Mouse (Mus musculus): Measurements from ENCODE around the gene Grin2d. TPM values are rescaled to one million over a fixed set of nuclear protein-coding genes. Genes with fewer than 3 reads are reported as not detected.

Gene Grin2d
- polyA plus RNA-seq, 1 experiment from 2014 or later = 0.66 TPM

- Histone ChIP-seq H3K4me3 (ENCODE audit: low read depth, low read length) (peak within 1 kb of the TSS; percentile 46), H3K27ac (ENCODE audit: low read depth, low read length) (peak within 1 kb of the TSS; percentile 85), H3K36me3 (ENCODE audit: control insufficient read depth, insufficient read depth) (peaks cover 7% of the 10 kb centered on the region; the same call in 1 of the 2 replicates), H3K4me1 (replicated peaks; ENCODE audit: control insufficient read depth, insufficient read depth, low read length) (peaks cover 8% of the 10 kb centered on the region; the same call in 1 of the 2 replicates), H3K27me3 (replicated peaks; ENCODE audit: control insufficient read depth, insufficient read depth, low read length) (no peaks in the 10 kb centered on the region), H3K9me3 (ENCODE audit: control insufficient read depth) (no peaks in the 10 kb centered on the region), H3K9ac (ENCODE audit: low read depth, low read length) (peak within 1 kb of the TSS; percentile 51; the same call in 1 of the 2 replicates), H3K4me2 (replicated peaks; ENCODE audit: low read depth) (peak within 1 kb of the TSS; percentile 57)
- WGBS = 11% methylated on average over 9 of the region's 9 CpGs
- no peak for ATAC-seq
- no peak for TF ChIP-seq CTCF (IDR thresholded peaks at IDR 0.05; ENCODE audit: low read depth)
Observed at GRCm38 (mm10) chr7:45921242-45921621, 43.1 kb upstream of the Grin2d start, which contains the start of gene Emp3. Gene Emp3, minus strand, starts transcription at chr7:45921404.

- Histone ChIP-seq H3K4me1 (replicated peaks; ENCODE audit: control insufficient read depth, insufficient read depth, low read length) (peaks cover 8% of the 10 kb centered on the region; the same call in 1 of the 2 replicates), H3K4me3 (ENCODE audit: low read depth, low read length) (peak overlapping the region; percentile 46), H3K27me3 (replicated peaks; ENCODE audit: control insufficient read depth, insufficient read depth, low read length) (no peaks in the 10 kb centered on the region), H3K9ac (ENCODE audit: low read depth, low read length) (peak overlapping the region; percentile 51; the same call in 1 of the 2 replicates), H3K36me3 (ENCODE audit: control insufficient read depth, insufficient read depth) (peaks cover 12% of the 10 kb centered on the region; the same call in 1 of the 2 replicates), H3K9me3 (ENCODE audit: control insufficient read depth) (no peaks in the 10 kb centered on the region), H3K27ac (ENCODE audit: low read depth, low read length) (peak overlapping the region; percentile 79), H3K4me2 (replicated peaks; ENCODE audit: low read depth) (peak overlapping the region; percentile 57)
- ATAC-seq = no peak
- no peak for TF ChIP-seq CTCF (IDR thresholded peaks at IDR 0.05; ENCODE audit: low read depth)
- 28% methylated on average over 9 of the region's 9 CpGs for WGBS
Observed at GRCm38 (mm10) chr7:45920583-45921241, 42.5 kb upstream of the Grin2d start.

- H3K9ac ChIP-seq (ENCODE audit: low read depth, low read length) = no peak overlapping the region
- TF ChIP-seq CTCF (IDR thresholded peaks at IDR 0.05; ENCODE audit: low read depth) = no peak
- H3K4me3 ChIP-seq (ENCODE audit: low read depth, low read length) = 0 out of 2 replicates have a peak overlapping the region, but pooled peaks have one; percentile 46
Observed at GRCm38 (mm10) chr7:45919761-45920160, 41.6 kb upstream of the Grin2d start.

GRCm38 (mm10) chr7:45919083-45919671 is 41.0 kb upstream of the Grin2d start:
- 76% methylated on average over 14 of the region's 14 CpGs for WGBS
- Histone ChIP-seq H3K4me3 (ENCODE audit: low read depth, low read length) (no peak overlapping the region), H3K27me3 (replicated peaks; ENCODE audit: control insufficient read depth, insufficient read depth, low read length) (no peaks in the 10 kb centered on the region), H3K4me2 (replicated peaks; ENCODE audit: low read depth) (peak overlapping the region; percentile 6; the same call in 1 of the 2 replicates), H3K4me1 (replicated peaks; ENCODE audit: control insufficient read depth, insufficient read depth, low read length) (peaks cover 8% of the 10 kb centered on the region; the same call in 1 of the 2 replicates), H3K27ac (ENCODE audit: low read depth, low read length) (no peak overlapping the region), H3K9ac (ENCODE audit: low read depth, low read length) (no peak overlapping the region), H3K36me3 (ENCODE audit: control insufficient read depth, insufficient read depth) (peaks cover 12% of the 10 kb centered on the region; the same call in 1 of the 2 replicates), H3K9me3 (ENCODE audit: control insufficient read depth) (no peaks in the 10 kb centered on the region)
- ATAC-seq = no peak
- peak; percentile 66 for TF ChIP-seq CTCF (IDR thresholded peaks at IDR 0.05; ENCODE audit: low read depth)

More at GRCm38 (mm10) chr7:45919761-45920160, 41.6 kb upstream of the Grin2d start:
- no peak for ATAC-seq
- no peaks in the 10 kb centered on the region for H3K9me3 ChIP-seq (ENCODE audit: control insufficient read depth)
- peaks cover 8% of the 10 kb centered on the region; the same call in 1 of the 2 replicates for H3K4me1 ChIP-seq (replicated peaks; ENCODE audit: control insufficient read depth, insufficient read depth, low read length)
- peaks cover 12% of the 10 kb centered on the region; the same call in 1 of the 2 replicates for H3K36me3 ChIP-seq (ENCODE audit: control insufficient read depth, insufficient read depth)
- no peak overlapping the region for H3K27ac ChIP-seq (ENCODE audit: low read depth, low read length)
- no peaks in the 10 kb centered on the region for H3K27me3 ChIP-seq (replicated peaks; ENCODE audit: control insufficient read depth, insufficient read depth, low read length)
- WGBS = 64% methylated on average over 4 of the region's 4 CpGs
- peak overlapping the region; percentile 57 for H3K4me2 ChIP-seq (replicated peaks; ENCODE audit: low read depth)

GRCm38 (mm10) chr7:45917926-45918325 is 39.7 kb upstream of the Grin2d start:
- ATAC-seq = no peak
- Histone ChIP-seq H3K27me3 (replicated peaks; ENCODE audit: control insufficient read depth, insufficient read depth, low read length) (no peaks in the 10 kb centered on the region), H3K36me3 (ENCODE audit: control insufficient read depth, insufficient read depth) (peaks cover 19% of the 10 kb centered on the region), H3K4me3 (ENCODE audit: low read depth, low read length) (no peak overlapping the region), H3K4me1 (replicated peaks; ENCODE audit: control insufficient read depth, insufficient read depth, low read length) (peaks cover 8% of the 10 kb centered on the region; the same call in 1 of the 2 replicates), H3K9ac (ENCODE audit: low read depth, low read length) (no peak overlapping the region), H3K4me2 (replicated peaks; ENCODE audit: low read depth) (no peak overlapping the region), H3K9me3 (ENCODE audit: control insufficient read depth) (no peaks in the 10 kb centered on the region), H3K27ac (ENCODE audit: low read depth, low read length) (no peak overlapping the region)
- no peak for TF ChIP-seq CTCF (IDR thresholded peaks at IDR 0.05; ENCODE audit: low read depth)
- 88% methylated on average over 15 of the region's 15 CpGs for WGBS

- Histone ChIP-seq H3K9me3 (ENCODE audit: control insufficient read depth) (no peaks in the 10 kb centered on the region), H3K27ac (ENCODE audit: low read depth, low read length) (no peak overlapping the region), H3K36me3 (ENCODE audit: control insufficient read depth, insufficient read depth) (peaks cover 19% of the 10 kb centered on the region), H3K27me3 (replicated peaks; ENCODE audit: control insufficient read depth, insufficient read depth, low read length) (no peaks in the 10 kb centered on the region), H3K4me3 (ENCODE audit: low read depth, low read length) (no peak overlapping the region), H3K4me2 (replicated peaks; ENCODE audit: low read depth) (peak overlapping the region; percentile 59), H3K4me1 (replicated peaks; ENCODE audit: control insufficient read depth, insufficient read depth, low read length) (peaks cover 3% of the 10 kb centered on the region; the same call in 1 of the 2 replicates), H3K9ac (ENCODE audit: low read depth, low read length) (no peak overlapping the region)
- no peak for TF ChIP-seq CTCF (IDR thresholded peaks at IDR 0.05; ENCODE audit: low read depth)
- 26% methylated on average over 13 of the region's 13 CpGs for WGBS
- no peak for ATAC-seq
Observed at GRCm38 (mm10) chr7:45917004-45917704, 39.0 kb upstream of the Grin2d start.
